Comparison of ENCODE assay signal across 13 mouse cellular contexts in the genomic region with DNA sequence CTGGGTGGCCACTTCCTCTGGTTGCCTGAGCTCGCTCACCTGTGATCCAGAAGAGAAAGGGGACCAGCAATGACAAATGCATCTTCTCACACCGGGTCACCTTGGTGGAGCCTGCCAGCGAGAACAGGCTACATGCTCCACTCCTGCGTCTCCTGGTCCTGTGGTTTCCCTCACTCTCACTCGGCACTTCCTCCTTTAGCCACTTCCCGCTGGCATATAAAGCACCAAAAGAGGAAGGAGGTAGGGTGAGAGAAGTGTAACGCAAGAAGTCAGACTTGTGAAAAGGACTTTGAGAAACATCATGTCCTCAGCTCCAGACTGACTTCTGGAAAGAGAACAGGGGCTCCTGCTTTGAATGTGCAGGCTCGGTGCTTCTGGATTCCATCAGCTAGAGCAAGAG. TPM values are rescaled to one million over a fixed set of nuclear protein-coding genes. Genes with fewer than 3 reads are reported as not detected.
DNase-seq lines count a peak whose midpoint lies in the region; ATAC-seq and TF ChIP-seq lines count a peak whose summit lies in the region.
"Had no signal": no experiment of that assay in that cellular context is flagged by ENCODE, and none has a peak within 500 bp of the region (broad histone marks: within the 10 kb centered on the region; RNA-seq: fewer than 3 reads in every experiment).

A gene (minus strand): TSS at position 193 of the 400 bp plus-strand sequence.

- peak within 1 kb of the TSS; percentile 54 for H3K9ac ChIP-seq in liver, postnatal 0 days (replicated peaks)
- H3K9ac ChIP-seq in kidney, embryonic 14.5 days (ENCODE audit: low read depth, low read length), result no peak within 1 kb of the TSS
- H3K9ac ChIP-seq: lung, embryonic 14.5 days had no signal

- no peak for TF ChIP-seq CTCF in bone marrow macrophage, adult 2 months (IDR thresholded peaks at IDR 0.05; ENCODE audit: low read depth, low read length)
- no peak for TF ChIP-seq CTCF in liver, postnatal 0 days (IDR thresholded peaks at IDR 0.05; ENCODE audit: low read depth)

- TF ChIP-seq POLR2A in bone marrow macrophage, adult 2 months (IDR thresholded peaks at IDR 0.05; ENCODE audit: borderline replicate concordance, low read depth, low read length), result no peak

- no peaks in the 10 kb centered on the region for H3K27me3 ChIP-seq in liver, postnatal 0 days (ENCODE audit: insufficient read depth, low read length)
- H3K27me3 ChIP-seq in kidney, embryonic 14.5 days (ENCODE audit: control insufficient read depth, insufficient read depth, low read length), result no peaks in the 10 kb centered on the region

- H3K36me3 ChIP-seq in liver, postnatal 0 days (replicated peaks; ENCODE audit: insufficient read depth, low read length), result no peaks in the 10 kb centered on the region
- H3K36me3 ChIP-seq in kidney, embryonic 14.5 days (ENCODE audit: control insufficient read depth, insufficient read depth, low read length), result no peaks in the 10 kb centered on the region
- H3K36me3 ChIP-seq: forebrain, embryonic 10.5 days had no signal

- no peaks in the 10 kb centered on the region for H3K9me3 ChIP-seq in liver, postnatal 0 days (ENCODE audit: low read length)
- no peaks in the 10 kb centered on the region for H3K9me3 ChIP-seq in kidney, embryonic 14.5 days (ENCODE audit: control insufficient read depth, low read length)
- H3K9me3 ChIP-seq: forebrain, embryonic 10.5 days had no signal

- peak; percentile 43; the same call in 1 of the 2 replicates for TF ChIP-seq EP300 in liver, postnatal 0 days (IDR thresholded peaks at IDR 0.05; ENCODE audit: low read depth)

- DNase-seq in right cerebral cortex, postnatal 10 days (ENCODE audit: low spot score in 2 of 2), result peak; percentile 26 to 42
- no peak for DNase-seq in right cerebral cortex, postnatal 4 days
- peak; percentile 43 for DNase-seq in liver, postnatal 0 days
- no peak for DNase-seq in neural tube, embryonic 10.5 days (ENCODE audit: extremely low spot score, low spot score)
- DNase-seq: lung, embryonic 14.5 days; thymus, postnatal 4 days had no signal

- H3K27ac ChIP-seq in bone marrow macrophage, adult 2 months (ENCODE audit: insufficient read depth, low read depth, low read length), result peak within 1 kb of the TSS; percentile 96
- H3K27ac ChIP-seq in liver, postnatal 0 days (ENCODE audit: low read depth), result peak within 1 kb of the TSS; percentile 78
- H3K27ac ChIP-seq in kidney, embryonic 14.5 days (ENCODE audit: low read depth, low read length), result no peak within 1 kb of the TSS
- H3K27ac ChIP-seq: forebrain, embryonic 10.5 days had no signal

- peaks cover 43% of the 10 kb centered on the region for H3K4me1 ChIP-seq in bone marrow macrophage, adult 2 months (ENCODE audit: control insufficient read depth, insufficient read depth, low read length)
- no peaks in the 10 kb centered on the region for H3K4me1 ChIP-seq in liver, postnatal 0 days (ENCODE audit: insufficient read depth)
- no peaks in the 10 kb centered on the region for H3K4me1 ChIP-seq in kidney, embryonic 14.5 days (ENCODE audit: control insufficient read depth, insufficient read depth, low read length)
- H3K4me1 ChIP-seq: forebrain, embryonic 10.5 days had no signal

- peak; percentile 62; the same call in 1 of the 2 replicates for ATAC-seq in liver, postnatal 0 days
- peak; percentile 96 for ATAC-seq in neutrophil, adult 5-6 weeks (ENCODE audit: extremely low read depth, insufficient number of reproducible peaks, low FRiP score, poor library complexity, severe bottlenecking)
- no peak for ATAC-seq in kidney, embryonic 14.5 days (ENCODE audit: low FRiP score, low TSS enrichment)
- ATAC-seq in erythroid progenitor cell, adult 5-6 weeks (replicated peaks; ENCODE audit: low FRiP score, poor library complexity, severe bottlenecking), result no peak
- ATAC-seq: intestine, embryonic 16.5 days had no signal

- WGBS in liver, postnatal 0 days (ENCODE audit: insufficient replicate concordance), result 22% methylated on average over 8 of the region's 8 CpGs
- 77% methylated on average over 8 of the region's 8 CpGs for WGBS in kidney, embryonic 14.5 days

- peak within 1 kb of the TSS; percentile 64 for H3K4me3 ChIP-seq in bone marrow macrophage, adult 2 months (ENCODE audit: insufficient read depth, low read length)
- peak within 1 kb of the TSS; percentile 43 for H3K4me3 ChIP-seq in liver, postnatal 0 days (ENCODE audit: low read depth, low read length)
- no peak within 1 kb of the TSS for H3K4me3 ChIP-seq in kidney, embryonic 14.5 days (ENCODE audit: low read length)
- H3K4me3 ChIP-seq: forebrain, embryonic 10.5 days; myocyte had no signal

- peak within 1 kb of the TSS; percentile 53; the same call in 1 of the 2 replicates for H3K4me2 ChIP-seq in liver, postnatal 0 days (ENCODE audit: low read depth, low read length)
- H3K4me2 ChIP-seq in kidney, embryonic 14.5 days (replicated peaks; ENCODE audit: low read depth, low read length), result no peak within 1 kb of the TSS
- H3K4me2 ChIP-seq: lung, embryonic 14.5 days had no signal

RNA-seq across cellular contexts. Expression of the gene that starts here (rescaled TPM):
- polyA plus RNA-seq in bone marrow macrophage, adult 2 months (2012; ENCODE audit: insufficient read depth, insufficient read length, missing spikeins), result 1.9 and 2.9 TPM in 2 replicates
- 8.5 and 9.3 TPM in 2 replicates for polyA plus RNA-seq in liver, postnatal 0 days (2015; fragmentation: Nextera tagmentation; extraction: Ambion mirVana)
- 369 and 393 TPM in 2 replicates for total RNA-seq in neutrophil, adult 5-6 weeks (2017)
- polyA plus RNA-seq in kidney, embryonic 14.5 days (2014; fragmentation: Nextera tagmentation; extraction: Ambion mirVana), result 0.26 TPM in 2 replicates
- total RNA-seq in erythroid progenitor cell, adult 5-6 weeks (2015; ENCODE audit: low replicate concordance), result 1.7 and 2.9 TPM in 2 replicates
- total RNA-seq in erythroid progenitor cell, adult 5-6 weeks (2017; ENCODE audit: low replicate concordance), result 8.6 and 10.7 TPM in 2 replicates
- polyA plus RNA-seq: myocyte had no signal

Comparison
In these comparisons a context has a peak if more than half of its experiments do, and no peak if none do; other contexts are left out.
1. RNA of the gene that starts here (total RNA-seq): 369 to 393 TPM in neutrophil, adult 5-6 weeks; 1.7 to 10.7 TPM in erythroid progenitor cell, adult 5-6 weeks; every median in the first group is over 10 times any median in the second.
2. DNase-seq: peak in right cerebral cortex, postnatal 10 days (2 of 2) and liver, postnatal 0 days (single experiment); none in right cerebral cortex, postnatal 4 days (single experiment) and neural tube, embryonic 10.5 days (single experiment).
3. ATAC-seq: peak in liver, postnatal 0 days (single experiment) and neutrophil, adult 5-6 weeks (single experiment); none in kidney, embryonic 14.5 days (single experiment) and erythroid progenitor cell, adult 5-6 weeks (single experiment).